Mouse (Mus musculus) megakaryocyte-erythroid progenitor cell, adult 5 weeks (primary cell): ENCODE measurements around the gene Bche. TPM values are rescaled to one million over a fixed set of nuclear protein-coding genes. Genes with fewer than 3 reads are reported as not detected.

Source experiments
- polyA plus RNA-seq: library from polyadenylated mRNA; stranded (reverse); fragments of >175 nt; gene quantifications from 2 replicates; pipeline ENCODE4 v1.2.3, GENCODE M21; 2012

Bche gene
- polyA plus RNA-seq, result not detected in 2 replicates

GRCm38 (mm10) chr3:73708410-73708714 is at the start of gene Bche:
Gene Bche (minus strand): TSS chr3:73708415.

